15 mouse cellular contexts compared by ENCODE assay signal in genomic region chr5:99271531-99271930, GRCm38 (mm10).
DNase-seq lines count a peak whose midpoint lies in the region.
"Had no signal": no experiment of that assay in that cellular context is flagged by ENCODE, and none has a peak within 500 bp of the region (broad histone marks: within the 10 kb centered on the region; RNA-seq: fewer than 3 reads in every experiment).

No protein-coding gene starts in this region.

- peak; percentile 30 for DNase-seq in adrenal gland, postnatal 10 days
- no peak for DNase-seq in adrenal gland, adult 8-10 months
- peak; percentile 36 to 49 for DNase-seq in kidney, postnatal 25 days
- no peak for DNase-seq in kidney, adult 8-10 months
- DNase-seq in lung, postnatal 36 days = peak; percentile 42
- no peak for DNase-seq in lung, postnatal 10 days
- DNase-seq in left cerebral cortex, adult 8-10 months (ENCODE audit: low spot score in 2 of 2) = no peak
- DNase-seq: cerebellum, adult 11-12 months; cerebellum, postnatal 25 days; forebrain, postnatal 0 days; gastrocnemius, postnatal 36 days; heart, adult 2 months; kidney, adult 18-20 months; layer of hippocampus, adult 9-11 months; thymus, postnatal 14 days had no signal

Comparison
In these comparisons a context has a peak if more than half of its experiments do, and no peak if none do; other contexts are left out.
1. DNase-seq: peak in adrenal gland, postnatal 10 days (single experiment), kidney, postnatal 25 days (2 of 2) and lung, postnatal 36 days (single experiment); none in adrenal gland, adult 8-10 months (single experiment), kidney, adult 8-10 months (0 of 2), lung, postnatal 10 days (single experiment) and left cerebral cortex, adult 8-10 months (0 of 2).